Mouse (Mus musculus) megakaryocyte, embryonic 14.5 days (primary cell): ENCODE measurements at regions not wholly inside any gene's neighbourhood (a gene's known extent, or its start where the extent isn't known, plus 50 kb on each side); places are given as distances from the start of the nearest gene placed in this dataset.

Experiments used
- H3K27me3 ChIP-seq: replicated peaks from 2 replicates; pipeline ENCODE3; 2012; ENCODE audit warnings: inconsistent platforms
- H3K36me3 ChIP-seq: replicated peaks from 2 replicates; pipeline ENCODE3; 2012; ENCODE audit warnings: low read length, inconsistent platforms, mixed read lengths
- H3K4me1 ChIP-seq: 2 replicates; pipeline ENCODE4 v1.6.1; 2012; ENCODE audit warnings: inconsistent platforms
- H3K4me3 ChIP-seq: replicated peaks from 2 replicates; pipeline ENCODE3; 2012; ENCODE audit warnings: moderate library complexity, mild to moderate bottlenecking, inconsistent platforms
- H3K9me3 ChIP-seq: 2 replicates; pipeline ENCODE4 v1.6.1; 2012; ENCODE audit warnings: inconsistent platforms
- FLI1 ChIP-seq: IDR thresholded peaks from 2 replicates; pipeline ENCODE4 v1.6.1; 2012; ENCODE audit warnings: low read length, inconsistent platforms, mixed read lengths
- GATA1 ChIP-seq: IDR thresholded peaks from 3 replicates; pipeline ENCODE4 v1.6.1; 2012; ENCODE audit warnings: mixed read lengths, low read length, inconsistent platforms, borderline replicate concordance

GRCm38 (mm10) chr16:42396596-42396995, 56.1 kb upstream of the Gap43 start:
- H3K27me3 ChIP-seq, result no peaks in the 10 kb centered on the region
- no peaks in the 10 kb centered on the region for H3K36me3 ChIP-seq
- no peak overlapping the region for H3K4me3 ChIP-seq
- no peak for TF ChIP-seq FLI1
- no peak for TF ChIP-seq GATA1
- H3K9me3 ChIP-seq, result no peaks in the 10 kb centered on the region
- H3K4me1 ChIP-seq, result no peaks in the 10 kb centered on the region
